Mouse (Mus musculus): ENCODE data around the gene Vangl2. TPM values are rescaled to one million over a fixed set of nuclear protein-coding genes. Genes with fewer than 3 reads are reported as not detected.

Vangl2 gene
- polyA plus RNA-seq, 1 experiment: 10.5 TPM

GRCm38 (mm10) chr1:172052766-172053279 lies 24.6 kb upstream of the Vangl2 start:
- Histone ChIP-seq H3K4me1 (ENCODE audit: control insufficient read depth, insufficient read depth, low read length) (no peaks in the 10 kb centered on the region), H3K4me3 (replicated peaks; ENCODE audit: insufficient read depth, low read depth, low read length) (no peak overlapping the region), H3K27me3 (ENCODE audit: control insufficient read depth, insufficient read depth, low read length) (no peaks in the 10 kb centered on the region), H3K27ac (ENCODE audit: insufficient read depth, low read length) (no peak overlapping the region)
- no peak for TF ChIP-seq CTCF (IDR thresholded peaks at IDR 0.05; ENCODE audit: borderline replicate concordance, insufficient read depth, low read depth, low read length)
- TF ChIP-seq POLR2A (IDR thresholded peaks at IDR 0.05; ENCODE audit: borderline replicate concordance, insufficient read depth, low read length): no peak
- DNase-seq: no peak
- WGBS: 36% methylated on average over 10 of the region's 10 CpGs

DNA sequence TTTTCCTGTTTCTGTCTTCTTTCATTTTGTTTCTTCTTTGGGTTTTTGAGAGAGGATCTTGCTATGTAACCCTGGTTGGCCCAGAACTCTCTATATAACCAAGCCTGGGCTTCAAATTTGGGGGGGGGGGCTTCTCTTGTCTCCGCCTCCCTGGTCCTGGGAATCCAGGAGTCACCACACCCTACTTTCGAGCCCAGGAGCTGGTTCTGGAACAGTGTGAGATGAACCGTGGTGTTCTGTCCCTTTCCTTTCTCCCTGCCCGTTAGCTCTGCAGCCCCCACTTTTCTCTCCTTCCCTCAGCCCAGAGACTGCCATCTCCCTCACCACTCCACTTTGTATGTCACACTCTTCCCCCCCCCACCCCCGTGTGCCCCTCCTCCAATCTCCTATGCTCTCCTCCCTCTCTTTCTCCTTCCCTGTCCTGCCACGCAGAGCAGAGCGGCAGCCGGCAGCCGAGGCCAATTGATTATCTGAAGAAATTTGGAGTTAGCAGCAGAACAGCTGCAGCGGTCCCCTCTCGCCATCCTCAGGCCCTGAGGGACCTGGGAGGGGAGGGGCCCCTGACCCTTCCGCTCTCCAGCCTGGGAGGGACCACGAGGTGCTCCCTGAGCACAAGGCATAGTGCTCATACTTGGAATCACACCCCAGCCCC lies 21.0 kb upstream of the Vangl2 start:
- Histone ChIP-seq H3K4me1 (ENCODE audit: control insufficient read depth, insufficient read depth, low read length) (no peaks in the 10 kb centered on the region), H3K4me3 (replicated peaks; ENCODE audit: insufficient read depth, low read depth, low read length) (no peak overlapping the region), H3K27ac (ENCODE audit: insufficient read depth, low read length) (no peak overlapping the region), H3K27me3 (ENCODE audit: control insufficient read depth, insufficient read depth, low read length) (no peaks in the 10 kb centered on the region)
- DNase-seq: no peak
- TF ChIP-seq POLR2A (IDR thresholded peaks at IDR 0.05; ENCODE audit: borderline replicate concordance, insufficient read depth, low read length) (no peak), CTCF (IDR thresholded peaks at IDR 0.05; ENCODE audit: borderline replicate concordance, insufficient read depth, low read depth, low read length) (no peak)
- WGBS: 20% methylated on average over 13 of the region's 13 CpGs

DNA sequence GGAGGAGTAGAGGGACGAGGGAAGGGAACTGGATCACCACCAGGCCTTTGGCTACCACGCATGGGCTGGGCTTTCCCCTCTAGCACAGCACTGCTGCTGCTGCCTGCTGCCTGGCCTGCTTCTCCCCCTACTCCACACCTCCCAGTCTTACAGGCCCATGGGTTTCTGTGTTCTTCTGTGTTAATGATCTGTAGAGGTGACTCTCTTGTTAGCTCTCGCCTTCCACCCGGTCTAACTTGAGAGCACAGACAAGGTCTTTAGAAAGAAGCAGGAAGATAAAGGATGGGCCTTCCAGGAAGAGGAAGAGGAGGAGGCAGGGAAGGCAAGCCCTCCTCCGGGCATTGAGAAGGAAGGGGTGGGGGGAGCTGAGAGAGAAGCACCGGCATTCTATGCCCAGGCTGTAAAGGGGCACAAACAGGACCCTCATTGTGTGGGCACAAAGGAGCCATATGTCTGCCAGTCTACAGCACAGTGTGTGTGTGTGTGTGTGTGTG lies 20.0 kb upstream of the Vangl2 start:
- TF ChIP-seq CTCF (IDR thresholded peaks at IDR 0.05; ENCODE audit: borderline replicate concordance, insufficient read depth, low read depth, low read length) (no peak), POLR2A (IDR thresholded peaks at IDR 0.05; ENCODE audit: borderline replicate concordance, insufficient read depth, low read length) (no peak)
- Histone ChIP-seq H3K27me3 (ENCODE audit: control insufficient read depth, insufficient read depth, low read length) (no peaks in the 10 kb centered on the region), H3K4me1 (ENCODE audit: control insufficient read depth, insufficient read depth, low read length) (no peaks in the 10 kb centered on the region), H3K27ac (ENCODE audit: insufficient read depth, low read length) (no peak overlapping the region), H3K4me3 (replicated peaks; ENCODE audit: insufficient read depth, low read depth, low read length) (no peak overlapping the region)
- 42% methylated on average over 6 of the region's 6 CpGs for WGBS
- DNase-seq: no peak

DNA sequence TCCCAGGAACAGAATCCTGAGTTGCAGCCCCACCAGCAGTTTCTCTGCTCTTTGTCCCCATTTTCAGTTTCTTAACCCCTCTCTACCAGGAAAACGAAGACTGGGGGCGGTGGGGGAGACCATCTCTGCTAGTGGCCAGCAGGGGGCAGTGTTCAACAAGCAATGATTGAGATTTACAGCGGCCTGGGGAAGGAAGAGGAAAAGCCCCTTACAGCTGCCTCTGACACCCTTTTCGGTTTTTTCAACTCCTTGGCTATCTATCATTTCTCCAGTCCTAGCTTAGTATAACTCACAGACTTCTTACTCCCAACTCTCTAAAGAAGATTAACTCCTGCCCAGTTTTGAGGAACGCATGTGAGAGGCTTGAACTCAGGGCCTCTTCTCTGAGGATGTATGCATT lies 18.7 kb upstream of the Vangl2 start:
- DNase-seq: peak; percentile 49 to 65
- no peak overlapping the region for H3K27ac ChIP-seq (ENCODE audit: insufficient read depth, low read length)
- no peaks in the 10 kb centered on the region for H3K27me3 ChIP-seq (ENCODE audit: control insufficient read depth, insufficient read depth, low read length)
- TF ChIP-seq CTCF (IDR thresholded peaks at IDR 0.05; ENCODE audit: borderline replicate concordance, insufficient read depth, low read depth, low read length): peak; percentile 81
- TF ChIP-seq POLR2A (IDR thresholded peaks at IDR 0.05; ENCODE audit: borderline replicate concordance, insufficient read depth, low read length): no peak
- WGBS: 17% methylated on average over 5 of the region's 5 CpGs
- no peaks in the 10 kb centered on the region for H3K4me1 ChIP-seq (ENCODE audit: control insufficient read depth, insufficient read depth, low read length)
- H3K4me3 ChIP-seq (replicated peaks; ENCODE audit: insufficient read depth, low read depth, low read length): no peak overlapping the region

DNA sequence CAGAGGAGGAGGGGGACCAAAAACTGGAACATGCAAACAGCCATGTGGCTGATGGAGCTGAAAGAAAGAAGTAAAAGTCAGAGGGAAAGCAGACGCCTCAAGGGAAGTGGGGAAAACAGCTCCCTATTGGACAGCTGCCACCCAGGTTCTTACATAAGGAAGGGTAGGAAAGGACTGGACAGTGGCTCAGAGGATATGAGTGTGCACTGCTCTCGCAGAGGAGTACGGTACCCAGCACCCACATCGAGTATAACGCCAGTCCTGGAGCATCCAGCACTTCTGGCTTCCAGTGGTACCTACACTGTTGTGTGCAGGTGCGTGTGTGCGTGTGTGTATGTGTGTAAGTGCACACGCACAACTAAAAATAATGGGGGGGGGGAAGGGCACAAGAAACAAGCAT lies 18.2 kb upstream of the Vangl2 start:
- WGBS: 64% methylated on average over 8 of the region's 8 CpGs

GRCm38 (mm10) chr1:172029914-172030313 lies 1.7 kb upstream of the Vangl2 start:
- no peak for TF ChIP-seq POLR2A (IDR thresholded peaks at IDR 0.05; ENCODE audit: borderline replicate concordance, insufficient read depth, low read length)
- no peak for TF ChIP-seq CTCF (IDR thresholded peaks at IDR 0.05; ENCODE audit: borderline replicate concordance, insufficient read depth, low read depth, low read length)
- H3K27me3 ChIP-seq (ENCODE audit: control insufficient read depth, insufficient read depth, low read length): no peaks in the 10 kb centered on the region
- H3K27ac ChIP-seq (ENCODE audit: insufficient read depth, low read length): no peak overlapping the region
- H3K4me1 ChIP-seq (ENCODE audit: control insufficient read depth, insufficient read depth, low read length): no peaks in the 10 kb centered on the region
- 96% methylated on average over 2 of the region's 2 CpGs for WGBS
- H3K4me3 ChIP-seq (replicated peaks; ENCODE audit: insufficient read depth, low read depth, low read length): no peak overlapping the region
- DNase-seq: no peak

More for the DNA sequence above, 18.2 kb upstream of the Vangl2 start:
- no peak for TF ChIP-seq CTCF (IDR thresholded peaks at IDR 0.05; ENCODE audit: borderline replicate concordance, insufficient read depth, low read depth, low read length)
- TF ChIP-seq POLR2A (IDR thresholded peaks at IDR 0.05; ENCODE audit: borderline replicate concordance, insufficient read depth, low read length): no peak
- Histone ChIP-seq H3K4me1 (ENCODE audit: control insufficient read depth, insufficient read depth, low read length) (no peaks in the 10 kb centered on the region), H3K27me3 (ENCODE audit: control insufficient read depth, insufficient read depth, low read length) (no peaks in the 10 kb centered on the region), H3K27ac (ENCODE audit: insufficient read depth, low read length) (no peak overlapping the region), H3K4me3 (replicated peaks; ENCODE audit: insufficient read depth, low read depth, low read length) (no peak overlapping the region)
- no peak for DNase-seq

DNA sequence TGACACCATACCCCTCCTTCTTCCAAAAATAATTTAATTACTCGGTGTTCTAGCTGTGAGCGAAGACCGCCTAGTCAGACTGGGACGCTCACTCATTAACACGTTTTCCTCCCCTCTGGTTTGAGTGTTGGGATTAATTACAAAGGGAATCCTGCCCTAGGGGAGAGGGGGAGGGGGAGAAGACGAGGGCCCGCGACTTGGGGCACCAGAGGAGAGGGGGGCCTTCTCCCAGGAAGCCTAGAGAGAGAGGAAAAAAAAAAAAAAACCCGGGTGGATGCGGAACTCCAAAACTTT lies 488 bp downstream of the Vangl2 start:
- 10% methylated on average over 10 of the region's 10 CpGs for WGBS
- TF ChIP-seq CTCF (IDR thresholded peaks at IDR 0.05; ENCODE audit: borderline replicate concordance, insufficient read depth, low read depth, low read length) (no peak), POLR2A (IDR thresholded peaks at IDR 0.05; ENCODE audit: borderline replicate concordance, insufficient read depth, low read length) (no peak)
- DNase-seq: no peak
- Histone ChIP-seq H3K27me3 (ENCODE audit: control insufficient read depth, insufficient read depth, low read length) (no peaks in the 10 kb centered on the region), H3K27ac (ENCODE audit: insufficient read depth, low read length) (peak overlapping the region; percentile 62), H3K4me3 (replicated peaks; ENCODE audit: insufficient read depth, low read depth, low read length) (peak overlapping the region; percentile 98), H3K4me1 (ENCODE audit: control insufficient read depth, insufficient read depth, low read length) (no peaks in the 10 kb centered on the region)

Measured in cerebellum, adult 2 months (tissue).